Mouse (Mus musculus): ENCODE measurements around the gene Lin28a.

- TF ChIP-seq CTCF (IDR thresholded peaks at IDR 0.05; ENCODE audit: extremely low read depth, insufficient read depth, low read length) (no peak), POLR2A (IDR thresholded peaks at IDR 0.05; ENCODE audit: extremely low read depth, insufficient read depth, low read length) (no peak)
Measured at GRCm38 (mm10) chr4:134009709-134010108, 8.9 kb downstream of the Lin28a start.

All from cortical plate, adult 2 months (tissue).